Mouse (Mus musculus) right cerebral cortex, adult 18-20 months (tissue): Measurements from ENCODE around the gene Enpp7.

ENCODE experiments used
- DNase-seq: peaks from one replicate; pipeline ENCODE4 v3.0.0; 2022; ENCODE audit warnings: mixed read lengths

Enpp7 gene

DNA sequence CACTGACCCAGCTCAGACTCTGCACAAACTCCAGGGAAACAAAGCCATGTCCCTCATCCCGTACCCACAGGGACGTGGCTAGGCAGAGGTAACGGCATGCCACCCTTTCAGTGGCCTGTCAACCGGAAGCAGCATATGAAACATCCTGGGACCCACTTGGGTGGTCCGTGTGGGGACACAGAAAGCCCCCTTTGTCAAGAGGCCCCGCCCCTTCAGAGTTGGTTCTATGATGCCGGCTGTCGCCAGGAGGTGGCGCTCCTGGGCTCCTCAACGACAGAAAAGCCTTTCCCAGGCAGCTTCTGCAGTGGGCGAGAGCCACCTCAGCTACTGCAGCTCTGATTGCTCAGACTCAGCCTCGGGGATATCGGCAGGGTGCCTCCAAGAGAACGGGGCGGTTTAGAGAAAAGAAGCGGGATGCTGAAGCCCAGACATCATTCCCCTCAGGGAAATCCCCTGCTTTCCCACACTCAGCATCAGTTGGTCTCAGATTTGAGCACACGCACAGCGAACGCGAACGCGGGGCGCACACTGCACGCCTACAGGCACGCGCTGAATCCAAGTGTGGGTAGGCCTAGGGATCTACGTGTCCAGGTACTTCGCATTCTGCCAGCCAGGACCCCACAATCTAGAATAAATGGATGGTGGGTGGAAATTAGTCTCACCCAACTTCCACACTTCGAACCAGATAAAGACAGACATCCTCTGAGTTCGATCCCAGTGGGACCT, 10.7 kb downstream of the Enpp7 start:
- DNase-seq, result peak; percentile 86

DNA sequence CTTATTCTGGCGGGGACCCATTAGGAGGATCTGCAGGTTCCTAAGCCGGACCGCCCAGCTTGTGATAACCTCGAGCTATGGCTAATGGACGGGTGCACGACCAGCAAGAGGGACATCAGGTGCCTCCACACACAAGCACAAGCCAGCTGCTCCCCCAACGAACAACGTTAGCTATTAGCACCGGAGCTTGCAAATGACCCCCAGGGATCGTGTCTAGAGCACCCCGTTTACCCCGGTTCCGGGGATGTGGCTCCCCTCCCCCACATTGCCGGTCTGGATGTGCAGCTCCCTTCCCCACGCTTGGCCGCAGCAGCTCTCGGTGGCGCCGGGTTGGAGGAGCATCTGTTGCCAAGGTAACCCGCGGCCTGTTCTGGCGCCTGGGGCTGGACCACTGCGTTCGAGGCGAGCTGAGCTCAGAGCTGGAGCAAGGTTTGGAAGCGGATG, 11.4 kb downstream of the Enpp7 start:
- DNase-seq, result peak; percentile 40

DNA sequence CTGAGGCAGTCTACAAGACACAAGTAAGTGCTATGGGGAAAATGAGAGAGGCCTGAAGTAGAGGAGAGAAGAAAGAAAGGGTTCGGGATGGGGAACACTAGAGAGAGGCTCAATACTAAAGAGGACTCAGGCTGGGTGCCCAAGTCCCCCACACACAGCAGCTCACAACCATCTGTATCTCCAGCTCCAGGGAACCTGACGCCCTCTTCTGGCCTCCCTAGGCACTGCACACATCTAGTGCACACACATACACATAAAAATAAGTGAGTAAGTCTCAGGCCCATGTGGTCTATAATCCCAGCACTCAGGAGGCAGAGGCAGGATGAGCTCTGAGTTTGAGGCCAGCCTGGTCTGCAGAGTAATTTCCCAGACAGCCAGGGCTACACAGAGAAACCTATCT, 12.9 kb downstream of the Enpp7 start:
- DNase-seq, result no peak

DNA sequence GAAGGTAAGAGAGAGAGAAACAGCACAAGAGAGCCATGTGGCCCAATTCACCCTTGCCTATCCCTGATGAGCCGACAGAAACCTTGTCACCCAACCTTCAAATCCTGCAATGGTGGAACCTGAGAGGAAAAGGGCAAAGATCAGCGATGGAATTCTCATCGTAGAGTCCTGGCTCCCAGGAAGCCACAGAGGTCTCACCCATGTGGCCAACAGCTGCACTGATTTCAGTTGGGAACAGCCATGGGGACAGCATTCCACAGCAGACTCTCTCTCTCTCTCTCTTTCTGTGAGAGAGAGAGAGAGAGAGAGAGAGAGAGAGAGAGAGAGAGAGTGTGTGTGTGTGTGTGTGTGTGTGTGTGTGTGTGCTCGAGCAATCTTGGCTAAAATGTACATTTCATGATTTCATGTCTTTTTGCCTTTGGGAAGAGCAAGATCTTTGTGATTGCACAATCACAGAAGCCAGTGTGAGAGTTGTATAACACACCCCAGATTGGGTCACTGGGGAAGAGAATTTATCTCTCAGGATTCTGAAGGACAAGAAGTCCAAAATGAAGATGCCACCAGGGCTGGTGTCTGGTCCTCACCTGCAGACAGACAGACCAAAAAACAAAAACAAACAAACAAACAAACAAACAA, 13.6 kb downstream of the Enpp7 start:
- no peak for DNase-seq

DNA sequence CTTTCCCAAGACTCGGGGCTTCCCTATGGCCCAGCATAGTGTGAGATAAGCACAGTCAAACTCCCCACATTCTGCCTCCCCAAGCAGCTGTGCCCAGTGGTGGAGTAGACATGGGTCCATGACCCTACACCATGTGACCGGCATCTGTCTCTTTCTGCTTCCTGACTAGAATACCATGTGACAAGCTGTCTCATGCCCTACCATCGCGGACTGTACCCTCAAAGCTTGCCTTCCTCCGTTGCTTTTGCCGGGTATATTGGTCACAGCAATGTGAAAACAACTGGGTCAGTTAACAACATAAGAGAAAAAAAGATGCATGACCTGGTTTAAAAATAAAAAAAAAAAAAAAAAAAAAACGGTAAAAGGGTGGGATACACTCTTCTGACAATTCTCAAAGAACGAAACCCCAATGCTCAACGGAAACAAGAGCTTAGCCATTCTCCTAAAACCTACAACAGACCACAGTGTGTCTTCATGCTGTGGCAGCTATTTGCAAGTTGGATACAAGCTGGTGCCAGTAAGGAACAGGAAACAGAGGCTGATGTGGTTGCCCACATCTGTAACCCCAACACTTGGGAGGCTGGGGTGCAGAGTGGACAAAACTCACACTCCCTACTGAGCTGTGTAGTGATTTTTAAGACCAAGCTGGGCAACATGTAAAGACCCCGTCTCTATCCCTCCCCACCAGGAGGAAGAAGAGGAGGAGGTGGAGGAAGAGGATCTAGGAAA, 17.7 kb downstream of the Enpp7 start:
- DNase-seq, result no peak

DNA sequence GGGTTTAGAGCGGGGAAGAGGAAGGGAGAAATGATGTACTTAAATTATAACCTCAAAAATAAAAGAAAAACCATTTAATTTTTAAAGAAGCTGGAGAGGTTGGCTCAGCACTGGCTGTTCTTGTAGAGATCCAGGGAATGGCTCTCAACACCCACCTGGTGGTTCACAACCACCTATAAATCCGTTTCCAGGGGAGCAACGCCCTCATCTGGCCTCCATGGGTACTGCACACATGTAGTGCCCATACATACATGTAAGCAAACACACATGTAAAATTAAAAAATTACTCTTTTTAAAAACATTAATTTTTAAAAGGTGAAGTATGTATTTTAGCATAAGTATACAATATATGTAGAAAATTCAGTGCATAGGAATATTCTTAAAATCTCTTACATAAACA, 18.5 kb downstream of the Enpp7 start:
- DNase-seq, result no peak

DNA sequence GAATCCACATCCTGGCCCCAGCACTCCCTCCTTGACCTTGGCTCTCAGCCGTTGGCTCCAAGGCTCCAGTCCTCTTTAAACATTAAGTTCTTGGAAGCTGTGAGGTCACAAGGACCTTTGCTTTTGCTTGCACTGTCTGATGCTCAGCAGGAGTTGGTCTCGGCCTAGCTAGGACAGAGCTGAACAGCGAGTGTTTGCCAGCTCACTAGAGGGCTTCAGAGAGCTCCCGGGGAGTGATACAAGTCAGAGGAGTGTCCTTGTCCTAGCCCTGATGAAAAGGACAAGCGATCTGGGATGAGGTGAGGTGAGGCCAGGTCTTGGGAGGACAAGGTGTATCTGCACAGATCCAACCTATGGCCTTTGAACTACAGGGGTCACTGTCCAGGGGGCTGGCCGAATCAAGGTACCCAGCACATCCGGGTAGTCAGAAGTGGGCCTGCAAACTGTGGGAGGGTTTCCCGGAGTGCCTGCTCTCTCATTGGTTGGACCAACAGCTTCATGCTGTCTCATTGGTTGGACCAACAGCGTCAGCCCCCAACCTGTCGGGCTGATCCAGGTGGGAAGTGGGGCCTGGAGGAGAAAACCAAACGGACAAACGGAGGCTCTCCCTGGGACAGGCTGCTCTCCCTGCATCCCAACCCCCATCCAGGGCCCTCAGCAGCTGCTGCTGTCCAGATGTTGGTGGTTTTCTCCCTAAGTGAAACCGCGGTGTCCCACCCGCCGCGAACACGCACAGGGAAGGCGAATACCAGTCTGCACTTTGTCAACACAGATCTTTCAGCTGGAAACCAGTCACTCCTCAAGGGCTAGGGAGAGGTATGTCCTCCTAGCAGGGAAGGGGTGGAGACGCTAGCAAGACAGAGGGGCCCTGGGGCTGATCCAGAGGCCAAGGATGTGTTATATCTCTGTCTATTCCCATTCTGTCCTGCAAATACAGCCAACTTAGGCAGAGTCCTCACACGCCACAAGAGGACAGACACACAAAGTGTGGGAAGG, 19.8 kb downstream of the Enpp7 start:
- DNase-seq, result peak; percentile 30

DNA sequence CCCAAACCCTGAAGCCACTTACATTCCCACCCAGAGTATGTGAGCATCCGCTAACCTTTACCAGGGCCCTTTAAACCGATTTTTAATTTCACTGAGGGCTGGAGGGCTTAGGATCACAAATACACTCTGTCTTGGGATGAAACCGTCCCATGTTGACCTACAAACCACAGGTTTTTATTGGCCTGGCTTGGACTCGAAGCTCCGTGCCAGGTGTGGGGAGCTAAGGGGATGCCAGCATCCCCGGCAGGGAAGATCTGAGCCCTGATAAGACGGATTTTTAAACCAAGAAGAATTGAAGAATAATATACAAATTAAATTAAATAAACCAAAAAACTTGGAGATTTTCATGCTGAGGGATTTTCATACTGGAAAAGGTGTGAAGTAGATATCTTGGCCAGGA, 26.5 kb downstream of the Enpp7 start:
- DNase-seq, result no peak

DNA sequence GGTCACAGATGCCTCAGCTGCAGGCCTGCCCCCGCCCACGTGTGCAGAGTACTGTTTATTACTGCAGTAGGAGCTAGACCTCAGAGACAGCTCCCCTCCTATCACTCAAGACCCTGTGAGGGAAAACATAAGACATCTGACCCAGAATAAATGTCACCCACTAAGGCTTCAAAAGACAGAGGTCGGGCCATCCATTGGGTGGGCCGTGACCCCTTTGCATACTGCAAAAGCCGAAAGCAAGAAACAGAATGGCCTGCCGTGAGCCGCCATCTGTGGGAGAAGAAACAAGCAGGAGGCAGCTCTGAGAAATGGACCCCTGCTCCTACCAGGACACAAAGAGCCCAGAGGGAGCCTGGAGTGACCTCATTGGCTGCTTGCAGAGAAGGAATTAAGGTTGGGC, 29.5 kb downstream of the Enpp7 start:
- DNase-seq, result no peak

DNA sequence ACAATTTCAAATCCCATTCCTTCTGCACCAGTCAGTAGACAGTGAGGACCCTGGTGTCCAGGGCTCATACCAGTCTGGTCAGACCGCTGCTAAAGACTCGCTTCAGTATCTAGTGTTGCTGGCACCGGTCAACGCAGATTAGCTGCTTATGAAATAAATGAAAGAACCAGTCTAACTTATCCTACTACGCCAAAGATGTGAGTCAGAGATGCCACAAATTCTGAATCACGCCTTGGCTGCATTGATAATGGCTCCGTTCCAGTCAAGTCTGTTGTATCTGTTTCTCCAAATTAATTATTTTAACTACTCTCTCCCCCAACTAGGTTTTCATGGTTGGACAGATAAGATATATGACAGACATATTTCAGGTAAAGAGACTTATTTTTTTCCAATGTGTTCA, 33.2 kb downstream of the Enpp7 start:
- DNase-seq, result no peak

DNA sequence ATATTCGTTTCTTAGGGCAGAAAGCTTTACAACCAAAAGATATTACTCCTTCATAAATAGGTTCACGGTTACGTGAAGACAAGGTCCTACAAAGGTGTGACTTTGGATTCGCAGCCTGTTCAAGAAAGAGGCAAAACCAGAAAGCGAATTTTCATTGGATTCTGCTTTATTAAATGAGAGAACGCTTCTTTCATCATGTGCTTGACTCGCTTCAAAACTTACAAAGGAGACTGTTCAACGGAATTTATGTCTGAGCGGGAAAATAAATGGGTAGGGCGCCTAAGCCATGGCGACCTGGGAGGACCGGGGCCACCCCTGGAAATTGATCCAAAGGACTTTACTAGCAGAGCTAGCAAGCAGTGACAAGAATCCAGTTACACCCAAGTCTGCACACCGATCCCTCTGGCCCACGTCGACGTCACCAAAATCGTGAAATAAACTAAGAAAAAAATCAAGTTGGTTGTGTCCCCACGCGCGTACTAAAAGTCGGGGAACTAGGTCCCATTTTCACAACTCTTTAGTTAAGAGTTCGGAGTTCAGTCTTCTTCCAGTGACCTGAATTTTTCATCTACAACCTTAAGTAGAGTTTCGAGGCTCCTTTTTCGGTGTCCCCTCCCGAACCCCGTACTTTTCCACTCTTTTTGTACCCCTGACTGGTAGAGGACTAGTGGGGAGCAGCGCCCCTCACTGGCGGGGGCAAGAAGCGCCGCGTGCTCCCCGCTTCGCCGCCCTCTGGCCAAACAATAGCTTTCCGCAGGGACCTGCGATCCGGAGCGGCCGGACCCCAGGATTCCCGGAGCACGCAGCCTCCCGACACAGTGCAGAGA, 34.3 kb downstream of the Enpp7 start:
- DNase-seq, result no peak

DNA sequence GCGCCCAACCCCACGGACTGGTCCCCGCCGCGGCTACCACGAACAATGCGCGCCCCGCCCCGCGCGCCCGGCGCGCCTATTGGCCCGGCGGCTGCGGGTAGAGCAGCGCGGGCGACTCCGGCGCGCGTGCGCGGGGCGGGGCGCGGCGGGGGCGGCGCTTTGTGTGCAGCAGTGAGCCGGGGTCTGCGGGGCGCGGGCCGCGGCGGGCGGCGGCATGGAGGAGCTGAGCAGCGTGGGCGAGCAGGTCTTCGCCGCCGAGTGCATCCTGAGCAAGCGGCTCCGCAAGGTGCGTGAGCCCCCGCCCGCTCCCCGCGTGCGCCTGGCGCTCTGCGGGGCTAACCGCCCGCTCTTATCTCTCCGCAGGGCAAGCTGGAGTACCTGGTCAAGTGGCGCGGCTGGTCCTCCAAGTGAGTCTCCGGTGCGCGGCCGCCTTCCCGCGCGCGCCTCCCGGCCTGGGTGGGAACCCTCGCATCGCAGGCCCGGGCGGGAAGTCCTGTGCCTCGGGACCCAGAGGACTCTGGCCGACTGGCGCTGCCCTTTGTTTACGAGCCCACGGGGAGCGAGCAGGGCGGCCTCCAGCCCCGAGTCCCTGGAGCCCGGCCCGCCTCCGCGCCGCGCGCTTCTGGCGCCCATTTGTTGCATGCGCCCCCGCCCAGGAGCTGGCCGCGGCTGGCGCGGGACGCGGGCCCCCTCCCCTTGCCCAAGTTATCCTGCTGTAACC, 35.1 kb downstream of the Enpp7 start, which contains the start of gene Cbx2:
Gene Cbx2, plus strand, starts transcription at position 68 of the 721 bp plus-strand sequence.
- peak; percentile 88 for DNase-seq

DNA sequence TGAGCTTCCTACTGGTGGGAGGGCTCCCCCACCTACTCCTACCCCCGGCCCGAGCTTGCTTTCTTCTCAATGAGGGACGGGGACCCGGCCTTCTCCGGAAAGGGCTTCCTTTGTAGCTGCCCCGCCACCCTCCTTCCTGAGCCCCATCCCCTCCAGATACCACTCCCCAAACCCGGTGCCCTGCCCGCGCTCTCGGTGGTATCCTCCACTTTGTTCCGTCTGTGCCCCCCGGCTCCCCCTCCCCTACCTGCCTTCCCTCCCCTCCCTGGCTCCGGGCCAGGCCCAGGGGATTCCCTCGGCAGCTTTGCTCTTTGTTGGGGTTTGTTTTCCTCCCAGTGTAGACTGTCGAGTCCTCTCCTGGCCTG, 35.6 kb downstream of the Enpp7 start:
- DNase-seq, result no peak

DNA sequence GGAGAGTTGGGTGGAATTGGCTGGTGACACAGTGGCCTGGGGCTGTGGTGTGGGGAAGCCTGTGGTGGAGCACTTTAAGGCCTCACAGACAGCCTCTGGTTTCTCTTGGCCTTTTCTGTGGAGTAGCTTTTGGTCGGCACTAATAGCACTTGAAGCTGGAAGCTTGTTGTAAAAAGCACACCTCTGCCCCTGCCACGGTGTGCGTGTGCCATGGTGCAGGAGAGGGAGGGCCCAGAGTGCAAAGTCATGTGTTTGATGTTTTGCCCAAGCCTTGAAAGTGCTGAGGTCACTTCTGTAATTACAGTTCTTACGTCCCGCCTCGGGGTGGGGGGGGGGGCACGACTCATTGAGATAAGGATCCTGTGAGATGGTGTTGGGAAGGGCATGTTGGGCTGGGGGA, 36.3 kb downstream of the Enpp7 start:
- no peak for DNase-seq

DNA sequence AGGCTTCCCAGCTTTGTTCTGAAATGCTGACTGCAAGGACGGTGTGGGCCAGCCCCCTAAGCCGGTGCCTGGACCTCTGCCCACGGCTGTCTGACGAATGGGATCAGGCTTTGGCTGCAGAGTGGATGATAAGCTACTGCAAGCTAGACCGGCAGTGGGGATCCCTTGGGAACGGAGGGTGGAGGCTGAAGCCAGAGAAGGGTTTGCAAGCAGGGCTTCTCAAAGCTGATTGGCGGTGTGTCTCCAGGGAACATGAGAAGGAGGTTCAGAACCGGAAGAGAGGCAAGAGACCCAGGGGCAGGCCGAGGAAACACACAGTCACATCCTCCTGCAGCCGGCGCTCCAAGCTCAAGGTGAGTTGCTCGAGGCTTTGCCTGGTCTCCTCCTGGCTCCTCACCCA, 38.2 kb downstream of the Enpp7 start:
- no peak for DNase-seq

DNA sequence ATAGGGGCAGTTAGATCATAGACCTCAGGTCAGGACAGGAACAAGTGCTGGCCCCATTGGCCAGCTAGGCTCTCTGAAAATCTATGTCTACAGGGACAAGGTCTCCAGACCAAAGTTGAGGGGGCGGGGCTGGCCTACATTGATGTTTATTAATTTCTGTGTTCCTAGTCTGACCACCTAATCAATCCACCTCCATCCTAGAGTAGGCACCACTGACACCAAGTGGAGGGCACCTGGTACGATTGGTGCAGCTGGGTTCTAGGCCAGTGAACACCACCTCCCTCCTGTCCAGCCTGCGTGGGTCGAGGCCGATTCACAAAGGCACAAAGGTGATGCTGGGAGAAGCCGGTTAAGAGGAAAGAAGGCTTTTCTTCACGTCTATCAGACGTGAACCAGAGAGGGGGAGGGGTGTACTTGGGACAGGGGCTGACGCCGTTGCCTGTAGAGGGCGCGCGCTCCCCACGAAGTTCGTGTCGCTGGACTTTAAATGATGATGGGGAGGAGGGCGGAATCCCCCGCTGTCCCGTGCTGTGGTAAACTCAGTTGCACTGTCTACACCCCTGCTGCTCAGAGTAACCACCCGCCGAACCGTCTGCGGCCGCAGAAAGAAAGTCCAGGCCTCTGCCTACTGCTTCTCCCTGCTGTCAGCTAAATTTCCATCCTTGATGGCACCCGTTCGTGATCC, 46.0 kb downstream of the Enpp7 start:
- DNase-seq, result peak; percentile 75

DNA sequence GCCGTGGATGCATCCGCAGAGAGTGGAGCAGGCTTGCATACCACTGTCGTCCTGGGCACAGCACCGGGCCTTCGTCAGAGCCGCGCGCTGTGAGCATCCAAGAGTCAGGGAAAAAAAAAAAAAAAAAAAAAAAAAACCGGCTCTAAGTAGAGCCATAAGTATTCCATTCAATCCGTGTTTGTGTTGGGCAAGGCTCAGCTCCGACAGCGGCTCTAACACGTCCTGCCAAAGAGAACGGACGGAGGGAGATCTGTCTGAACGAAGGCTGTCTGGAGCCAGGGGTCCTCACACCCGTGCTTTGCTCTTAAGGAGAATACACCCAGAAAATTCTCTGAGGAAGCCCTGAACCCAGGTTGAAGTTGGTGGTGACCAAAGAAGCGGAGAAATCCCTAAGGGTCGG, 46.6 kb downstream of the Enpp7 start:
- no peak for DNase-seq

DNA sequence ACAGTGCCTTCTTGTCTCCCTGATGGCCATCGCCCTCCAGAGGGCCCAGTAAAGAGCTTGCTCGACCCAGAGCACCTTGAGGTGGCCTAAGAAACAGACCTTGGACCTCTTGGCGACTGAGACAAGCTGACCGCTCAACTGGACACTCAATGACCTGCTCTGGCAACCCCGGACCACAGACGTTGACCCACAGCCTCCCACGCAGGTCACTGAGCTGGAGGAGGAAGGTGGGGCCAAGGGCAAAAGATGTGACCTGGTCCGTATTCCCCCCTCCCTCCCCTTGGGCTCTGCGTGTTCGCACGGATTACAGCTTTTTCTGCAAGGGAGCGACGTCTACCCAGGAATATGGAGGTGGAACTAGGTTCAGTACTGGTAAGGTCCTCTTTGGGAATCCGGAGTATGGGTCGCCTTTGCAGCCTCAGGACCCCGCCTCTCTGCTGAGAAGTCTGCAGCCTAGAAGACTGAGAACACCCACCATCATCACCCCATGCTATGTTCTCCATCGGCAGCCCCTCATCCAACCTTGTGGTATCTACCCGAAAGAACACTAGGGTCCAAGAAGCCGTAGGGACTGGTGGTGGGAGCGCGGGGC, 47.2 kb downstream of the Enpp7 start:
- no peak for DNase-seq

DNA sequence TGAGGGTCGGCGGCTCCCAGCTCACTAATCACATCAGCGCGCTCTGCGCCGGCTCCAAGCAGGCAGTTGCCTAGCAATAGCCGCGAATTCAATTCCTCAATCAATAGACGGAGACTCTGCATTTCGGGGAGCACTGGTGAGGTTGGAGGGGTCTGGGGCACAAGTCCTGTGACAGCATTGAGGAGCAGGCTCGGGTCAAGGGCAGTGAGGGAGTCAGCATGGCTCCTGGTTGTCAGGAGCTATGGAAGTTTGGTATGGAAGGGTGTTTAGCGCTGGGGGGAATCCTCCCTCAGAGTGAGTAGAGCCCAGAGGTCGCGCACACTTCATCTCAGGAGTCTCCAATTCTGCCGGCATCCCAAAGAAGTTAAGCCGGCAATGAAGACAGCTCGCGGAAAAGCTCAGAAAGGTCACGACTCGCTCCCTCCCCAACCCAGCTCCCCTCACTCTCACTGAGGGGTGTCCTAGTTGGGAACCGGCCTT, 47.7 kb downstream of the Enpp7 start:
- no peak for DNase-seq

DNA sequence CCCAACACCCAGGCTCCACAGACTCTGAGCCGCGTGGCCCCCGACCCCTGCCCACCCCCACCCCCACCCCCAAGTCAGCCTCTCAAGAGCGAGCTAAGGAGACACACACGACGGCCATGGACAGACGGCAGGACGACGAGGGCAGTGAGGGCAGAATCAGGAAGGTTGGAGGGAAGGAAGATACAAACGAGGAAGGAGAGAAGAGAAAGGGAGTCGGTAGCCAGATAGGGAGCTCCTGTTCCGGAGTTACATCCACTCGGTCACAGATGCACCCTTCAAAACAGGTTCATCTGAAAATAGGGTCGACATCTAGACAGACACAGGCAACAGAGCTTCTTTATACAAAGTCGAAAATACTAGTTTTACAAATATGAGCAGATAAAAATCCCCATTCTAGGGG, 48.5 kb downstream of the Enpp7 start:
- DNase-seq, result no peak
